Mouse (Mus musculus) retina, postnatal 7 days (tissue): ENCODE data around the gene Rngtt.
A peak's percentile ranks its signal among the peaks of the same experiment; 100 is the strongest.
"Not testable (repeated sequence)": the region's sequence is repeated elsewhere in the genome, so short reads cannot be mapped to it uniquely, and the experiment has no call there.

Source experiments
- DNase-seq: peaks from one replicate; pipeline ENCODE4 v3.0.0-alpha.2; 2012; ENCODE audit warnings: low read depth, low spot score

Gene Rngtt

GRCm38 (mm10) chr4:33310840-33311437, 828 bp downstream of the Rngtt start:
- no peak for DNase-seq

- DNase-seq, result not testable (repeated sequence)
These were observed 4.0 kb downstream of the Rngtt start for GRCm38 (mm10) chr4:33314150-33314549.

GRCm38 (mm10) chr4:33315840-33316239, 5.7 kb downstream of the Rngtt start:
- DNase-seq, result no peak

DNA sequence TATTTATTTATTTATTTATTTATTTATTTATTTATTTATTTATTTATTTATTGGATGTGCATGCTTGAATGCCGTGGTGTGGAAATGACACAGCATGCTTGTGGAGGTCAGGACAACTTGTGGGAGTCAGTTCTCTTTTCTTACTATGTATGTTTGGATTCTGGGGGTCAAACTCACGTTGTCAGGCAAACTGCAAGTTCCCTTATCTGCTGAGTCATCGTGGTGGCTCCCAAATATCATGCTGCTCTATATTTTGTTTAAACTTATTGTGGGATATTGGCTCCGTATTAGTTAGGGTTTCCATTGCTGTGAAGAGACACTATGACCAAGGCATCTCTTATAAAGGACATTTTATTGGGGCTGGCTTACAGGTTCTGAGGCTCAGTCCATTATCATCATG, 21.0 kb downstream of the Rngtt start:
- no peak for DNase-seq

DNA sequence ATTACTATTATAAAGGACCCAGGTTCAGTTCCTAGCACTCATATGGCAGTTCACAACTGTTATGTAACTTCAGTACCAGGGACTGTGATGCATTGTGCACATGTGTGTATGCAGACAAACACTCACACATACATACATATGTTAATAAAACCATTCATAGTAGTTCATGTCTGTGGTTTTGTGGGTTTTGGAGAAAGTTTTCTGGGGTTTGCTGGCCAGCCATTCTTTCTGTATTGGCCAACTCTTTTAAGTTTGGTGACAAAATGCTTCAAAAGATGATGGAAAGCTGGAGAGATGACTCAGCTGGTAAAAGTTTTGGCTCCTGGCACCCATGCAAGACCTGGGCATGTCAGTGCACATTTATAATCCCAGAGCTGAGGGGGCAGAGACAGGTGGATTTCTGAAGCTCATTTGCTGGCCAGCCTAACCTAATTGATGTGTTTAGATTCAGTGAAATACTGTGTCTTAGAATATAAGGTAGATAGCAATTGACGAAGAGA, 22.9 kb downstream of the Rngtt start:
- DNase-seq, result no peak

DNA sequence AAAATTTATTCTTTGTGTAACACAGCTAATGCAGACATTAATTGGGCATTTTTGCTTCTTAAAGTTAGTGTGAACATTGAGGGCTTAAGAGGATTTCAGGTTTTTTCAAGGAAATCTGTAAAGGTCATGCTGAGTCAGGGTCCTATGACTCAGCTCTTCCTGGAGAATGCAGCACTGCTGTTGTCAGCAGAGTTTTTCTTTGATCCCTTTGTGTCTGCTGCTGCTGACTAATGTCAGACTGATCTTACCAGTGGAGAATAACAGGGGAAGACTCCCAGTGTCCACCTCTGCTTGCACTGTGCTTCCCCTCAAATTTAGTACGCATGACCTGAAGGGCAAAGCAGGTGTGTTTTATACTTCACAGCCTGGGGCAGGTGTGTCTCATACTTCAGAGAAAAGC, 27.9 kb downstream of the Rngtt start:
- no peak for DNase-seq

GRCm38 (mm10) chr4:33342877-33343731, 33.0 kb downstream of the Rngtt start:
- no peak for DNase-seq

- no peak for DNase-seq
These were observed 33.6 kb downstream of the Rngtt start for GRCm38 (mm10) chr4:33343732-33344057.

GRCm38 (mm10) chr4:33363451-33363850, 53.3 kb downstream of the Rngtt start:
- no peak for DNase-seq

DNA sequence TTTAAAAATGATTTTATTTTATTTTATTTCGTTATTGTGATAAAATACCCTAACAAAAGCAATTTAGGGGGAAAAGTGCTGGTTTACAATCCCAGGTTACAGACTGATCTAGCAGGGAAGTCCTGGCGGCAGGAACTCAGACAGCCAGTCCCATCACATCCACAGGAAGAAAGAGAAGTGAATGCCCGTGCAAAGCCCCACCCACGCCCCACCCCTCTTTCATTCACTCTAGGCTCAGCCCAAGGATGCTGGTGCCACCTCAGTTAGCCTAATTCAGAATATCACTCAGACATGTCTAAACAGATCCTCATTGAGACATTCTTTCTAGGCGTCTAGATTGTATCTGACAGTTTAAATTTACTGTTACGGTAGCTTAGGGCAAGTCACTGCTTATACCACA, 64.8 kb downstream of the Rngtt start:
- DNase-seq, result no peak

GRCm38 (mm10) chr4:33377642-33378041, 67.5 kb downstream of the Rngtt start:
- no peak for DNase-seq

DNA sequence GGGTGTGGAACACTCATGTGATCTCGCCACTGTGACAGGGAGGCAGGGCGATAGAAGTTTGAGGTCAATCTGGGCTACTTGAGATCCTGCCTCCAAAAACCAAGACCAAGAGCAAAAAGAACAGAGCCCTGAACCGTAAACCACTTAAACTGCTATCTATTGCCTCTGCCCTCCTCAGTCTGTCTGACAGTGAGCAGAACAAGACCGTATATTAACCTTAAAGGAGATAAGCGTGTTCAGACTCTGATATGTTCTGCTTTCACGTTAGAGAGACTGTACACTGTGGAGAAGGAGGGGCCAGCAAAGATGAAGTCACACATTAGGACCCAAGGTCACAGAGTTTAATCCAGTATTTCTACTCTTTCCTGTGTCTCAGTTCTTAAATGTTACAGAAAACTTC, 68.8 kb downstream of the Rngtt start:
- DNase-seq, result no peak

DNA sequence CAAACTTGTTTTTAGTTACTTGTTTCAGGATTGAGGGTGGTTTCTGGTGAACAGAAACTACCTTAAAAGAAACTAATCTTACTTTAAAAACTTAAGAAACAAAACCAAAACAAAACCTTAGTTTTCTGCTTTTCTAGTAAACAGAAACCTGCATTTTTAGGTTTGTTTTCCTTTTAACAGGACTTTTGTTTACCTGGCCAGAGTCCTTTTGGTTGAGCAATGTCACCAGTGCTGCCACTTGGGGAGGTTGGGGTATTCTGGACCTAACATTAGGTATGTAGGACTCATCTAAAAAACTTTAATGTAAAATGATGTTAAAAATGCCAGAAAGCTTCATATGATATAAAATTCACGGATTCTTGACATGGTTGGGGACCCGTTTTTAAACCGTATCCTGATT, 78.8 kb downstream of the Rngtt start:
- no peak for DNase-seq

DNA sequence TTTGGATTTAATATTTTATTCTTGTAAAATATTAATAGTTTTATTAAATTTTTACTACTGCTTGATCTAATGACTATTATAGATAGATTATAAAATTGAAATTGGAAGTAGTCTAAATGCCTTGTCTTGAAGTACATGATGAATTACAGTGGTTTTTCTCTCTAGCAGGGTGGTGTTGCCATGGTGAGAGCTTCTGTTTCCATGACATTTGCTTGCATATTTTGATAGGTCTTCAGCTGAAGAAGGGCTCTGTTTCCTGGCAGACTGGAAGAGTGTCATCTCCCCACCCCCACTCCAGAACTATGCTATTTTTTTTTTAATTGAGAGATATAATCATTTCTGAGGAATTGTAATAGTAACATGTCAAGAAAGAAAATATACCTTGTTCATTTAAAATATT, 80.5 kb downstream of the Rngtt start:
- DNase-seq, result no peak

GRCm38 (mm10) chr4:33393437-33393836, 83.3 kb downstream of the Rngtt start:
- no peak for DNase-seq

GRCm38 (mm10) chr4:33396222-33397176, 86.4 kb downstream of the Rngtt start:
- DNase-seq, result peak; percentile 80

DNA sequence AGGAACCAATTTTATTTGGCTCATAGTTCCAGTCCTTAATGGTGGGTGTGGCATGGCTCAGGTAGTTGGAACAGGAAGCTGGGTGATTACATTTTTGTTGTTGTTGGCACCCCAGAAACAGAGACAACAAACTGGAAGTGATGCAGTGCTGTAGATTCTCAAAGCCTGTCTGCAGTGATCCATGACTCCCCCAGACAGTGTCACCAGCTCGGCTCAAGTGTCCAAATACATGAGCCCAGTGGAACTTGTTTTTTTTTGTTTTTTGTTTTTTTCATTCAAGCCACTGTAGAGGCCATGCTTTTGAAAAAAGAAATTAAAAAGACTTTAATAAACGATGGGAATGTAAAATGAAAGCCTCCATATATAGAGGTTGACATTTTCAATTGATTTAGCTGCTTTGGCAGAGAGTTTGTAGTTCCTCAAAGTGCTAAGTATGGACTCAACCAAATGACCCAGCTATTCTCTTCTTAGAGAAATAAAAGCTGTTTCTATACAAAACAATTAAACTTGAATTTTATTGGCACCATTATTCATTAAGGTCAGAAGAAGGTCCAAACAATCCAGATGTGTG, 95.7 kb downstream of the Rngtt start:
- DNase-seq, result no peak

DNA sequence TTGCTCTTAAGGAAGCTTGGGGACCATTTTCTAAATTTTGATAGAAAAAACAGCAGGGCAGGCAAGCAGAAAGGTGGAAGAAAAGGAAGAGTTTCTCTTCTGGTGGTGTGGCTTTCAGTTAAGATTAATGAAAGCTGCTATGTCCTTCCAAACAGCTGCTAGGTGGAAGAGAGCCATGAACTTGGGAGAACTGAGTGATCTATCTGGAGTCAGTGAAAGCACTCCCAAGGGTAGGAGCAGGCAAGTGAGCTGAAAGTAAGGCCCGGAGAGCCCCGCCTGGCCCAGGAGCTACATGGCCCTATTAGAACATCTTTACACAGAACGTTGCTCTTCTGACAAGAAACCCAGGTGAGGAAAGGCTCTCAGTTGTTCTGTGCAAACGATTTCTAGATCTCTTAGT, 103.7 kb downstream of the Rngtt start:
- DNase-seq, result no peak

GRCm38 (mm10) chr4:33414781-33415180, 104.7 kb downstream of the Rngtt start:
- no peak for DNase-seq

GRCm38 (mm10) chr4:33417391-33417790, 107.3 kb downstream of the Rngtt start:
- no peak for DNase-seq

GRCm38 (mm10) chr4:33419644-33420043, 109.5 kb downstream of the Rngtt start:
- DNase-seq, result no peak

GRCm38 (mm10) chr4:33428856-33429255, 118.7 kb downstream of the Rngtt start:
- no peak for DNase-seq
